Mouse (Mus musculus): ENCODE results near the gene Amer3.

DNA sequence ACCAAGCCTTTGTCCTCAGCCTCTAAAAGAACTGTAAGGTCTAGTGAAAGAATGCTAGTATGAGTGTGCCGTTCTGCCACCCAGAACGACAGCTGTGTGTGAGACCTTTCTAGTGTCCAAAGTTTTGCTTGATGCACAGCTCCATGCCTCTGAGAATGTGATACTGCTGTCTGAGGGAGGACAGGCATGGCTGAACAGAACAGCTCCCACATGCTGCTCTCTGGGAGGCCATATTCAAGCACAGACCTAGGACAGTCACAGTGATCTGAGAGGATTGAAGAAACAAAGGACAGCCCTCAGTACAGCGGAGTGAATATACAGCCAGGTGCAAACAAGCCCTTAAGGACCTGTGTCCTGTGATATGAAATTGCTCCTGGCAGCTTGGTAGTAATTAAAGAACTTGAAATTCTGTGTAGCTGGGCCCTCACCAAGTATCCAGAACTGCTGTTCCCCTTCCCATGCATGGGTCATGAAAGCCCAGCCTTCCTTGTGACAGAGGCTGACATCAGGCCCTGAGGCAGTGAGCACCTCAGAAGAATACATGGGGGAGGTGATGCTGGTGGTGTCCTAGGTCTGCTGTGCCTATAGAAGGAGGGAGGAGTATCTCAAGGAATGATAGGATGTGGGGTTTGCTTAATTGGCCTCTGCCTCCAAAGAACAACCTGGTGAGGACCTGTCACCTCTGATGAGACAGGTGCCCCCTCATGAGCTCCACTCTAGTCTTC lies 22.0 kb downstream of the Amer3 start:
- no peak for TF ChIP-seq CTCF (IDR thresholded peaks at IDR 0.05; ENCODE audit: low read depth)
- TF ChIP-seq EP300 (IDR thresholded peaks at IDR 0.05; ENCODE audit: low read depth), result no peak

Measured in liver, embryonic 14.5 days (tissue).